Mouse (Mus musculus) forebrain, embryonic 15.5 days (tissue): Measurements from ENCODE around the gene Hipk4. TPM values are rescaled to one million over a fixed set of nuclear protein-coding genes. Genes with fewer than 3 reads are reported as not detected.

Source experiments
- ATAC-seq: fragments of 200-750 bp; cut with Nextera tagmentation; replicated peaks from 2 replicates; pipeline ENCODE4 v1.8.0; 2017; ENCODE audit warnings: mild to moderate bottlenecking, moderate TSS enrichment, moderate library complexity
- H3K27ac ChIP-seq: fragments of 300-500 bp; sonication (generic); replicated peaks from 2 replicates; pipeline ENCODE4 v1.5.1; 2015; ENCODE audit warnings: mild to moderate bottlenecking, inconsistent platforms
- H3K27me3 ChIP-seq: fragments of 300-500 bp; sonication (generic); 2 replicates; pipeline ENCODE4 v1.6.1; 2015; ENCODE audit warnings: inconsistent platforms
- H3K36me3 ChIP-seq: fragments of 300-500 bp; sonication (generic); 2 replicates; pipeline ENCODE4 v1.6.1; 2015; ENCODE audit warnings: mild to moderate bottlenecking, inconsistent platforms
- H3K4me1 ChIP-seq: fragments of 300-500 bp; sonication (generic); 2 replicates; pipeline ENCODE4 v1.6.1; 2015; ENCODE audit warnings: inconsistent platforms
- H3K4me2 ChIP-seq: fragments of 300-500 bp; sonication (generic); replicated peaks from 2 replicates; pipeline ENCODE4 v1.6.1; 2015; ENCODE audit warnings: mild to moderate bottlenecking, inconsistent platforms
- H3K4me3 ChIP-seq: fragments of 300-500 bp; sonication (generic); 2 replicates; pipeline ENCODE4 v1.5.1; 2015; ENCODE audit warnings: mild to moderate bottlenecking, inconsistent platforms
- H3K9ac ChIP-seq: fragments of 300-500 bp; sonication (generic); replicated peaks from 2 replicates; pipeline ENCODE4 v1.6.1; 2015; ENCODE audit warnings: mild to moderate bottlenecking, inconsistent platforms
- H3K9me3 ChIP-seq: fragments of 300-500 bp; sonication (generic); 2 replicates; pipeline ENCODE4 v1.6.1; 2016; ENCODE audit warnings: inconsistent platforms
- WGBS: fragments of 180-500 bp; shearing (Covaris S2); methylation state at CpG from one replicate; pipeline ENCODE4 v1.1.7; 2015; ENCODE audit warnings: mixed read lengths; 5-methylcytosine and 5-hydroxymethylcytosine counted together
- polyA plus RNA-seq: library from polyadenylated mRNA; unstranded; fragments of >200 nt; fragmentation: Nextera tagmentation; extraction: Ambion mirVana; gene quantifications from 2 replicates; pipeline ENCODE4 v1.2.1, GENCODE M21; 2015

Hipk4 gene
- polyA plus RNA-seq, 1 experiment from 2014 or later: 0.42 TPM

- 72% methylated on average over 4 of the region's 4 CpGs for WGBS
- H3K9ac ChIP-seq: no peak overlapping the region
Observed at GRCm38 (mm10) chr7:27501620-27502019, 21.4 kb upstream of the Hipk4 start.

GRCm38 (mm10) chr7:27506765-27507370 lies 16.2 kb upstream of the Hipk4 start:
- no peak overlapping the region for H3K9ac ChIP-seq
- peak overlapping the region; percentile 67 for H3K4me2 ChIP-seq
- H3K27me3 ChIP-seq: no peaks in the 10 kb centered on the region
- H3K4me1 ChIP-seq: peaks cover 12% of the 10 kb centered on the region
- WGBS: 45% methylated on average over 9 of the region's 9 CpGs
- H3K4me3 ChIP-seq: peak overlapping the region; percentile 65
- no peaks in the 10 kb centered on the region for H3K36me3 ChIP-seq
- peak overlapping the region; percentile 95; the same call in 1 of the 2 replicates for H3K27ac ChIP-seq
- H3K9me3 ChIP-seq: no peaks in the 10 kb centered on the region
- ATAC-seq: no peak

More at GRCm38 (mm10) chr7:27501620-27502019, 21.4 kb upstream of the Hipk4 start:
- Histone ChIP-seq H3K4me3 (no peak overlapping the region), H3K4me1 (no peaks in the 10 kb centered on the region), H3K36me3 (no peaks in the 10 kb centered on the region), H3K9me3 (no peaks in the 10 kb centered on the region), H3K27me3 (no peaks in the 10 kb centered on the region), H3K4me2 (no peak overlapping the region), H3K27ac (no peak overlapping the region)
- no peak for ATAC-seq

- peak overlapping the region; percentile 95 for H3K27ac ChIP-seq
- WGBS: under 1% methylated on average over 54 of the region's 54 CpGs
- peak overlapping the region; percentile 65 for H3K9ac ChIP-seq
Observed at GRCm38 (mm10) chr7:27507711-27508647, 15.1 kb upstream of the Hipk4 start.

DNA sequence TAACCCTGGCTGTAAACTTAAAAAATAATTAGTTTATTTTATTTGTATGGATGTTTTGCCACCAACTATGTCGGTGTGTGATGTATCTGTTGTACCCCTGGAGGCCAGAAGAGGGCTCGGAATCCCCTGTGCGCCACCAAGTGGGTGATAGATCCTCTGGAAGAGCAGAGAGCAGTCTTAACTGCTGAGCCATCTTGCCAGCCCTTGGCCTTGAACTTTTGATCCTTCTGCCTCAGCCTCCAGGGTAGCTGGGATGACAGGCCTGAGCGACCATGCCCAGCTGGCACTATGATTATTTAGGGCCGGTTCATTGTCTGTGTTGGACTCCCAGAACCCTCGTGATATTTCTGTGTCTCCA lies 14.4 kb upstream of the Hipk4 start:
- Histone ChIP-seq H3K4me1 (peaks cover 12% of the 10 kb centered on the region), H3K9me3 (no peaks in the 10 kb centered on the region), H3K4me2 (peak overlapping the region; percentile 67), H3K27ac (peak overlapping the region; percentile 95), H3K36me3 (no peaks in the 10 kb centered on the region), H3K27me3 (no peaks in the 10 kb centered on the region), H3K9ac (no peak overlapping the region), H3K4me3 (peak overlapping the region; percentile 65; the same call in 1 of the 2 replicates)
- ATAC-seq: peak; percentile 53
- 20% methylated on average over 6 of the region's 6 CpGs for WGBS

More at GRCm38 (mm10) chr7:27507711-27508647, 15.1 kb upstream of the Hipk4 start:
- peak; percentile 90 for ATAC-seq
- peak overlapping the region; percentile 65 for H3K4me3 ChIP-seq
- H3K27me3 ChIP-seq: no peaks in the 10 kb centered on the region
- peaks cover 12% of the 10 kb centered on the region for H3K4me1 ChIP-seq
- H3K36me3 ChIP-seq: no peaks in the 10 kb centered on the region
- no peaks in the 10 kb centered on the region for H3K9me3 ChIP-seq
- peak overlapping the region; percentile 67 for H3K4me2 ChIP-seq

DNA sequence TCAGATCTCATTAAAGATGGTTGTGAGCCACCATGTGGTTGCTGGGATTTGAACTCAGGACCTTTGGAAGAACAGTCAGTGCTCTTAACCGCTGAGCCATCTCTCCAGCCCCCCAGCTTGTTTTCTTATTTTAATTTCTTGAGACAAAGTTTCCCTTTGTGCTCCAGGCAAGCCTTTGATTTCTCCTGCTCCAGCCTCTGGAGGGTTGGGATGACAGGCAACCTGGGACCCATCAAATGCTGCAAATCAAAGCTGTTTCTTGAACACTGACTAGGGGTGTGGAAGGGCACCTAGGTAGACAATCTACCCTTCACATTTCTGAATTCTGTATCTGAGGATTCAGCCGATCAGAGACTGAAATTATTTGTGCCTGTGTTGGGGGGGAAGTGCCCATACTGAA lies 12.3 kb upstream of the Hipk4 start:
- Histone ChIP-seq H3K9ac (no peak overlapping the region), H3K36me3 (no peaks in the 10 kb centered on the region), H3K4me1 (peaks cover 12% of the 10 kb centered on the region), H3K4me3 (no peak overlapping the region), H3K4me2 (no peak overlapping the region), H3K9me3 (no peaks in the 10 kb centered on the region), H3K27me3 (no peaks in the 10 kb centered on the region), H3K27ac (no peak overlapping the region)
- 81% methylated on average over 2 of the region's 2 CpGs for WGBS
- ATAC-seq: no peak

DNA sequence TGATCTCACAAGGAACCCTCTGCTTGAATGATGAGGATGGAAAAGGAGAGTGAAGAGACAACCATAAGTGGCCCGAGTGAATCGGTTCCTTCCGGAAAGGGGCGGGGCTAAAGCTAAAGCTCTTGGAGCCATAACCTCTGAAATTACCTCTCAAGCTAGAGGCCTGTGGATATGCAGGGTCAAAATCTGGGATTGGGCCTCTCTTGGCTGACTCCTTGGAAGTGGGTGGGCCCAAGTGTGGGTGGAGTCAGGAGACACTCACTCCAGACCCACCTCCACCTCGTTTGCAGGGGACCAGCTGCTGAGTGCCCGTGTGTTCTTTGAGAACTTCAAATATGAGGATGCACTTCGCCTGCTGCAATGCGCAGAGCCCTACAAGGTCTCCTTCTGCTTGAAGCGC lies 8.1 kb upstream of the Hipk4 start:
- no peaks in the 10 kb centered on the region for H3K27me3 ChIP-seq
- no peak overlapping the region for H3K9ac ChIP-seq
- no peaks in the 10 kb centered on the region for H3K9me3 ChIP-seq
- no peaks in the 10 kb centered on the region for H3K4me1 ChIP-seq
- no peak for ATAC-seq
- no peak overlapping the region for H3K27ac ChIP-seq
- H3K36me3 ChIP-seq: no peaks in the 10 kb centered on the region
- H3K4me2 ChIP-seq: no peak overlapping the region
- no peak overlapping the region for H3K4me3 ChIP-seq
- 70% methylated on average over 9 of the region's 9 CpGs for WGBS

DNA sequence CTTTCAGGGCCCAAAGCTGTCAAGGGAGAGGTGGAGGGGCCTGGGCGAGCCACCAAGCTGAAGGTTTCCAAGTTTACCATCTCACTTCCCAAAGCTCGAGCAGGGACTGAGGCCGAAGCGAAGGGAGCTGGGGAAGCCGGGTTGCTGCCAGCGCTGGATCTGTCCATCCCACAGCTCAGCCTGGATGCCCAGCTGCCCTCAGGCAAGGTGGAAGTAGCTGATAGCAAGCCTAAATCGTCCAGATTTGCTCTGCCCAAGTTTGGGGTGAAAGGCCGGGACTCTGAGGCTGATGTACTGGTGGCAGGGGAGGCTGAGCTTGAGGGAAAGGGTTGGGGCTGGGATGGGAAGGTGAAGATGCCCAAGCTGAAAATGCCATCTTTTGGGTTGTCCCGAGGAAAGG lies 4.8 kb upstream of the Hipk4 start:
- Histone ChIP-seq H3K4me3 (no peak overlapping the region), H3K9ac (no peak overlapping the region), H3K27ac (no peak overlapping the region), H3K4me2 (no peak overlapping the region), H3K27me3 (no peaks in the 10 kb centered on the region), H3K4me1 (no peaks in the 10 kb centered on the region), H3K36me3 (no peaks in the 10 kb centered on the region), H3K9me3 (no peaks in the 10 kb centered on the region)
- ATAC-seq: no peak
- 89% methylated on average over 9 of the region's 9 CpGs for WGBS

DNA sequence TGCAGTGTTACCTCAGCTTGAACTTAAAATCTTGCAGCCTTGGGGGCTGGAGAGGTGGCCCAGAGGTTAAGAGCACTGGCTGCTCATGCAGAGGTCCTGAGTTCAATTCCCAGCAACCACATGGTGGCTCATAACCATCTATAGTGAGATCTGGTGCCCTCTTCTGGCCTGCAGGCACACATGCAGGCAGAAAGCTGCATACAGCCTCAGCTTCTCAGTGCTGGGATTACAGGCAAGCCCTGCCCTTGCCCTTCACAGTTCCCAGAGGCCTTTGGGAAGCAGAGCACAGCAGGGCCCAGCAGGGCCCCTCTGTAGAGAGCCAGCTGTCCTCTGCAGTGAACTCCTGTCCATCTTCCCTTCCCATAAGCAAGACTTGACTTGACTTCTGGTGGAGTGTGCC lies 3.0 kb upstream of the Hipk4 start:
- no peak for ATAC-seq
- Histone ChIP-seq H3K36me3 (no peaks in the 10 kb centered on the region), H3K4me2 (no peak overlapping the region), H3K4me3 (no peak overlapping the region), H3K9me3 (no peaks in the 10 kb centered on the region), H3K27ac (no peak overlapping the region), H3K4me1 (no peaks in the 10 kb centered on the region), H3K27me3 (no peaks in the 10 kb centered on the region), H3K9ac (no peak overlapping the region)

GRCm38 (mm10) chr7:27520599-27520998 lies 2.5 kb upstream of the Hipk4 start:
- H3K36me3 ChIP-seq: no peaks in the 10 kb centered on the region
- 86% methylated on average over 1 of the region's 1 CpGs for WGBS
- no peak for ATAC-seq
- no peak overlapping the region for H3K27ac ChIP-seq
- H3K4me2 ChIP-seq: no peak overlapping the region
- no peaks in the 10 kb centered on the region for H3K9me3 ChIP-seq
- H3K4me1 ChIP-seq: no peaks in the 10 kb centered on the region
- no peaks in the 10 kb centered on the region for H3K27me3 ChIP-seq
- H3K9ac ChIP-seq: no peak overlapping the region
- no peak overlapping the region for H3K4me3 ChIP-seq

GRCm38 (mm10) chr7:27523805-27524204 lies 738 bp downstream of the Hipk4 start:
- Histone ChIP-seq H3K9me3 (no peaks in the 10 kb centered on the region), H3K27ac (no peak overlapping the region), H3K4me1 (no peaks in the 10 kb centered on the region), H3K4me3 (no peak overlapping the region), H3K27me3 (no peaks in the 10 kb centered on the region), H3K36me3 (no peaks in the 10 kb centered on the region), H3K4me2 (no peak overlapping the region), H3K9ac (no peak overlapping the region)
- 94% methylated on average over 13 of the region's 13 CpGs for WGBS
- no peak for ATAC-seq

DNA sequence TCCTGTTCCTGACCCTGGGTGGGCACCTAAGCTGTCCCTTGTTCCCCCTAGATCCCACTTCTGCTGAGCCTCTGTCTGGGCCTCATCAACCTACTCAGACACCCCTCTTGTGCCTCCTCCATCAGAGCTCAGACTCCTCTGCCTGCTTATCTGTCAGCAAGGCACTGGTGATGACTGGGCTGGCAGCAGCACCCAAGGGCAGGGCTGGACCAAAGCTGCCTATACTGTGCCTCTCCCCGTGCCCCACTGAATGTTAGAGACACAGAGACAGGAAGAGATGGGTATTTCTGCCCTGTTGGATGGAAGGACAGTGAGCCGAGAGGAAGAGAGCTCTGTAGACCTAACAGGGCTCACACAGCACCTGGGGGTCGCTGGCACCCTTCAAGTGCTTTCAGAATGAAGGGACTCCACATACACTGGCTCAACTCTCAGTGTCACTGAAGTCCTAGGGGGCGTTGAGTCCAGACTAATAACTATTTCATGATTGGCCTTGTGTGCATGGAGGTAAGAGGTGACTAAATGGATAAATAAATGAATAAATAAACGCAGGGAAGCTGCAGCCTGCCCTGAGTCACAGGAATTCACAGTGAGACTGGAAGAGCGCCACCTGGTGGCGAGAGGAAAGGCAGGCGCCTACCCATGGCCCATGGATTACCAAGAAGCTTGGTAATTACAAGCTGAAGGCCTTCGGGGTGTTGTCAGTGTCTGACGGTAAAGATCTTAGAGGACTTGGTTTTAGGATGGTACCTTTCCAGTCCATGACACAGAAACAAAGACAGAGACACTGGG lies 3.2 kb downstream of the Hipk4 start:
- H3K4me1 ChIP-seq: no peaks in the 10 kb centered on the region
- H3K9me3 ChIP-seq: no peaks in the 10 kb centered on the region
- H3K36me3 ChIP-seq: peaks cover 7% of the 10 kb centered on the region; the same call in 1 of the 2 replicates
- no peak overlapping the region for H3K9ac ChIP-seq
- H3K27me3 ChIP-seq: no peaks in the 10 kb centered on the region
- H3K4me2 ChIP-seq: no peak overlapping the region
- WGBS: 24% methylated on average over 10 of the region's 10 CpGs
- H3K4me3 ChIP-seq: no peak overlapping the region
- ATAC-seq: peak; percentile 83
- no peak overlapping the region for H3K27ac ChIP-seq

DNA sequence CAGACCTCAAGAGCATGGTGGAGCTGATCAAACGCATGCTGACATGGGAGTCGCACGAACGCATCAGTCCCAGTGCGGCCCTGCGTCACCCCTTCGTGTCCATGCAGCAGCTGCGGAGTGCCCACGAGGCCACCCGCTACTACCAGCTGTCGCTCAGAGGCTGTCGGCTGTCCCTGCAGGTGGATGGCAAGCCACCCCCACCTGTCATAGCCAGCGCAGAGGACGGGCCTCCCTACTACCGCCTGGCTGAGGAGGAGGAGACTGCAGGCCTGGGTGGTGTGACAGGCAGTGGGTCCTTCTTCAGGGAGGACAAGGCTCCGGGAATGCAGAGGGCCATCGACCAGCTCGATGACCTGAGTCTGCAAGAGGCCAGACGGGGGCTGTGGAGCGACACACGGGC lies 6.0 kb downstream of the Hipk4 start:
- no peaks in the 10 kb centered on the region for H3K4me1 ChIP-seq
- H3K27ac ChIP-seq: no peak overlapping the region
- H3K9me3 ChIP-seq: no peaks in the 10 kb centered on the region
- WGBS: 87% methylated on average over 21 of the region's 21 CpGs
- H3K4me3 ChIP-seq: no peak overlapping the region
- H3K27me3 ChIP-seq: no peaks in the 10 kb centered on the region
- H3K9ac ChIP-seq: no peak overlapping the region
- H3K36me3 ChIP-seq: peaks cover 30% of the 10 kb centered on the region
- no peak overlapping the region for H3K4me2 ChIP-seq
- no peak for ATAC-seq
